Mouse (Mus musculus) brain, embryonic 14.5 days (tissue): ENCODE results near the gene Ankrd55.

Experiments
- CTCF ChIP-seq: fragments of 200-500 bp; IDR thresholded peaks from 2 replicates; pipeline ENCODE4 v1.5.1; 2012; ENCODE audit warnings: inconsistent platforms, mild to moderate bottlenecking, moderate library complexity, borderline replicate concordance; ENCODE audit not compliant: insufficient read depth, insufficient read length; ENCODE audit errors: extremely low read depth
- POLR2A ChIP-seq: fragments of 200-500 bp; IDR thresholded peaks from 2 replicates; pipeline ENCODE4 v1.6.1; 2012; ENCODE audit warnings: mild to moderate bottlenecking, inconsistent platforms, borderline replicate concordance; ENCODE audit not compliant: poor library complexity, insufficient read depth, insufficient read length, severe bottlenecking; ENCODE audit errors: extremely low read depth

DNA sequence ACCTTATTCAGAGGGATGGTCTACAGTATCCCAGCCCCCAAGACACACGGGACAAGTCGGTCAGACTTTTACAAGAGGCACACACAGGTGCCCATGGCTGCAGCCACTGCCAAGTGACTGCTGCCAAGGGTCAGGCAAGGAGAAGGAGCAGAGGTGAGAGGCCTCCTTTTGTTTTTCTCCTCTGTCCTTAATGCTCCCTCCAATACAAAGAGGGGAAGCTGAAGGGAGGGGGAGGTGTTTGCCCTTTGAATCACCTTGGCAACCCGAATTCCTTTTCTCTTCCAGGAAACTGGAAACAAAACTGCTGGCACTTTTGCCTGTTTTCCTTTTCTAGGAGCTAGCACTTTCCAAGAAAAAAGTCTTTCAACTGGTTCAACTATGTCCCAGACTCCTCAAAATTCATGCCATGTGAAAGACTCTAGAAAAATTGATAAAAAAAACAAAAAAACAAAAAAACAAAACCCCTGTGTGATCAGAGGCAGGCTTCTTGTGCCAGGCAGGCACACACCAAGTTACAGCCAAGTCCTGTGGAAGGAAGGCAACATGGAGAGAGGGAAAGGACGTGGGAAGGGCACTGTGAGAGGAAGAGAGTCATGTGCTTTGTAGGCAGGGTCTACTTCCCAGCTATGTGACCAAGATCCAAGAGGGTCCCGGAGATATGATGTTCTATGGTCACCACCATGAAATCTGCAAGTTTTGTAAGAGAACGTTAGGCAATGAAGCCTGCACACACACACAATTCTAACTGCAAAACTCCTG is 66.0 kb downstream of the Ankrd55 start:
- TF ChIP-seq CTCF = no peak
- no peak for TF ChIP-seq POLR2A
